Mouse (Mus musculus) midbrain, embryonic 10.5 days (tissue): Measurements from ENCODE around the gene Ift57. TPM values are rescaled to one million over a fixed set of nuclear protein-coding genes. Genes with fewer than 3 reads are reported as not detected.

Experiments used
- DNase-seq: peaks from one replicate; pipeline ENCODE4 v3.0.0-alpha.2; 2017; ENCODE audit warnings: low spot score
- H3K27ac ChIP-seq: fragments of 300-500 bp; sonication (generic); replicated peaks from 2 replicates; pipeline ENCODE4 v1.5.1; 2016; ENCODE audit warnings: mild to moderate bottlenecking
- H3K27me3 ChIP-seq: fragments of 300-500 bp; sonication (generic); 2 replicates; pipeline ENCODE4 v1.6.1; 2016; ENCODE audit warnings: low read depth, mild to moderate bottlenecking; ENCODE audit not compliant: poor library complexity, severe bottlenecking
- H3K36me3 ChIP-seq: fragments of 300-500 bp; sonication (generic); 2 replicates; pipeline ENCODE4 v1.6.1; 2016; ENCODE audit warnings: mild to moderate bottlenecking, moderate library complexity
- H3K4me1 ChIP-seq: fragments of 300-500 bp; sonication (generic); 2 replicates; pipeline ENCODE4 v1.6.1; 2016
- H3K4me3 ChIP-seq: fragments of 300-500 bp; sonication (generic); 2 replicates; pipeline ENCODE4 v1.5.1; 2016; ENCODE audit warnings: mild to moderate bottlenecking, moderate library complexity
- H3K9me3 ChIP-seq: fragments of 300-500 bp; sonication (generic); replicated peaks from 2 replicates; pipeline ENCODE4 v1.6.1; 2016; ENCODE audit warnings: mild to moderate bottlenecking
- WGBS: fragments of 180-500 bp; shearing (Covaris S2); methylation state at CpG from one replicate; pipeline ENCODE4 v1.1.7; 2016; 5-methylcytosine and 5-hydroxymethylcytosine counted together
- polyA plus RNA-seq: library from polyadenylated mRNA; unstranded; fragments of >200 nt; fragmentation: Nextera tagmentation; extraction: Ambion mirVana; gene quantifications from 2 replicates; pipeline ENCODE4 v1.2.1, GENCODE M21; 2016

Ift57 gene
- polyA plus RNA-seq, 1 experiment from 2014 or later, result 22.8 TPM

- WGBS, result 89% methylated on average over 5 of the region's 5 CpGs
- Histone ChIP-seq H3K4me1 (no peaks in the 10 kb centered on the region), H3K4me3 (no peak overlapping the region), H3K9me3 (no peaks in the 10 kb centered on the region), H3K27ac (no peak overlapping the region), H3K36me3 (no peaks in the 10 kb centered on the region), H3K27me3 (no peaks in the 10 kb centered on the region)
- DNase-seq, result no peak
These were observed 82.6 kb downstream of the Ift57 start for GRCm38 (mm10) chr16:49781556-49782156.

GRCm38 (mm10) chr16:49783369-49783768 lies 84.3 kb downstream of the Ift57 start:
- H3K4me1 ChIP-seq, result no peaks in the 10 kb centered on the region
- no peak for DNase-seq
- H3K36me3 ChIP-seq, result no peaks in the 10 kb centered on the region
- no peaks in the 10 kb centered on the region for H3K27me3 ChIP-seq
- no peak overlapping the region for H3K27ac ChIP-seq
- H3K4me3 ChIP-seq, result no peak overlapping the region
- H3K9me3 ChIP-seq, result no peaks in the 10 kb centered on the region

GRCm38 (mm10) chr16:49786116-49786515 lies 87.1 kb downstream of the Ift57 start:
- Histone ChIP-seq H3K36me3 (no peaks in the 10 kb centered on the region), H3K27me3 (no peaks in the 10 kb centered on the region), H3K4me1 (no peaks in the 10 kb centered on the region), H3K9me3 (no peaks in the 10 kb centered on the region), H3K4me3 (no peak overlapping the region), H3K27ac (no peak overlapping the region)
- no peak for DNase-seq
- WGBS, result 91% methylated on average over 6 of the region's 6 CpGs

GRCm38 (mm10) chr16:49787714-49788113 lies 88.7 kb downstream of the Ift57 start:
- Histone ChIP-seq H3K36me3 (no peaks in the 10 kb centered on the region), H3K27me3 (no peaks in the 10 kb centered on the region), H3K9me3 (no peaks in the 10 kb centered on the region), H3K27ac (no peak overlapping the region), H3K4me1 (no peaks in the 10 kb centered on the region), H3K4me3 (no peak overlapping the region)
- WGBS, result 93% methylated on average over 5 of the region's 5 CpGs
- DNase-seq, result no peak

- H3K9me3 ChIP-seq, result no peaks in the 10 kb centered on the region
- no peak overlapping the region for H3K27ac ChIP-seq
- no peaks in the 10 kb centered on the region for H3K4me1 ChIP-seq
- 86% methylated on average over 9 of the region's 9 CpGs for WGBS
- DNase-seq, result no peak
- H3K36me3 ChIP-seq, result no peaks in the 10 kb centered on the region
- H3K4me3 ChIP-seq, result no peak overlapping the region
- no peaks in the 10 kb centered on the region for H3K27me3 ChIP-seq
These were observed 91.8 kb downstream of the Ift57 start for GRCm38 (mm10) chr16:49790575-49791465.

- Histone ChIP-seq H3K4me3 (no peak overlapping the region), H3K27me3 (no peaks in the 10 kb centered on the region), H3K9me3 (no peaks in the 10 kb centered on the region), H3K36me3 (no peaks in the 10 kb centered on the region), H3K4me1 (no peaks in the 10 kb centered on the region), H3K27ac (no peak overlapping the region)
- DNase-seq, result no peak
- 89% methylated on average over 9 of the region's 9 CpGs for WGBS
These were observed 93.4 kb downstream of the Ift57 start for GRCm38 (mm10) chr16:49792446-49792878.

GRCm38 (mm10) chr16:49793596-49793995 lies 94.6 kb downstream of the Ift57 start:
- no peaks in the 10 kb centered on the region for H3K36me3 ChIP-seq
- no peaks in the 10 kb centered on the region for H3K4me1 ChIP-seq
- H3K27me3 ChIP-seq, result no peaks in the 10 kb centered on the region
- H3K4me3 ChIP-seq, result no peak overlapping the region
- no peak overlapping the region for H3K27ac ChIP-seq
- H3K9me3 ChIP-seq, result no peaks in the 10 kb centered on the region
- WGBS, result 90% methylated on average over 9 of the region's 9 CpGs
- DNase-seq, result no peak

GRCm38 (mm10) chr16:49796271-49796670 lies 97.2 kb downstream of the Ift57 start:
- no peak overlapping the region for H3K27ac ChIP-seq
- H3K36me3 ChIP-seq, result no peaks in the 10 kb centered on the region
- DNase-seq, result no peak
- whole genome bisulfite sequencing, result 94% methylated on average over 2 of the region's 2 CpGs
- no peaks in the 10 kb centered on the region for H3K4me1 ChIP-seq
- H3K27me3 ChIP-seq, result no peaks in the 10 kb centered on the region
- H3K9me3 ChIP-seq, result no peaks in the 10 kb centered on the region
- H3K4me3 ChIP-seq, result no peak overlapping the region

GRCm38 (mm10) chr16:49796954-49797353 lies 97.9 kb downstream of the Ift57 start:
- Histone ChIP-seq H3K4me3 (no peak overlapping the region), H3K4me1 (no peaks in the 10 kb centered on the region), H3K27ac (no peak overlapping the region), H3K9me3 (no peaks in the 10 kb centered on the region), H3K36me3 (no peaks in the 10 kb centered on the region), H3K27me3 (no peaks in the 10 kb centered on the region)
- WGBS, result 91% methylated on average over 2 of the region's 2 CpGs
- DNase-seq, result no peak

GRCm38 (mm10) chr16:49798790-49799189 lies 99.8 kb downstream of the Ift57 start:
- H3K36me3 ChIP-seq, result no peaks in the 10 kb centered on the region
- no peak overlapping the region for H3K4me3 ChIP-seq
- DNase-seq, result no peak
- WGBS, result 85% methylated on average over 6 of the region's 6 CpGs
- H3K9me3 ChIP-seq, result no peaks in the 10 kb centered on the region
- peaks cover 10% of the 10 kb centered on the region for H3K4me1 ChIP-seq
- H3K27me3 ChIP-seq, result no peaks in the 10 kb centered on the region
- H3K27ac ChIP-seq, result no peak overlapping the region

GRCm38 (mm10) chr16:49799597-49800561 lies 100.8 kb downstream of the Ift57 start, which contains the start of gene Cd47:
Gene Cd47, plus strand, starts transcription at chr16:49800533.
- Histone ChIP-seq H3K36me3 (no peaks in the 10 kb centered on the region), H3K4me1 (peaks cover 18% of the 10 kb centered on the region), H3K4me3 (no peak within 1 kb of the TSS), H3K27me3 (no peaks in the 10 kb centered on the region), H3K27ac (no peak within 1 kb of the TSS), H3K9me3 (no peaks in the 10 kb centered on the region)
- no peak for DNase-seq
- 90% methylated on average over 10 of the region's 10 CpGs for WGBS

- H3K27me3 ChIP-seq, result 0 out of 2 replicates have a peak, but pooled peaks cover 3% of the 10 kb centered on the region
- peaks cover 18% of the 10 kb centered on the region for H3K4me1 ChIP-seq
- no peaks in the 10 kb centered on the region for H3K9me3 ChIP-seq
- DNase-seq, result no peak
- no peak overlapping the region for H3K4me3 ChIP-seq
- H3K27ac ChIP-seq, result no peak overlapping the region
- H3K36me3 ChIP-seq, result no peaks in the 10 kb centered on the region
- 86% methylated on average over 5 of the region's 5 CpGs for WGBS
These were observed 102.0 kb downstream of the Ift57 start for GRCm38 (mm10) chr16:49800996-49801395.
